Mouse (Mus musculus): Measurements from ENCODE around the gene A930033H14Rik. TPM values are rescaled to one million over a fixed set of nuclear protein-coding genes. Genes with fewer than 3 reads are reported as not detected.

Gene A930033H14Rik
- polyA plus RNA-seq, 1 experiment from 2014 or later: 1.4 TPM

GRCm38 (mm10) chr10:69223232-69223631 is 10.3 kb upstream of the A930033H14Rik start:
- ATAC-seq (ENCODE audit: low FRiP score, low read depth): no peak
- Histone ChIP-seq H3K4me3 (no peak overlapping the region), H3K27ac (no peak overlapping the region), H3K27me3 (replicated peaks) (no peaks in the 10 kb centered on the region), H3K36me3 (peaks cover 6% of the 10 kb centered on the region), H3K4me2 (replicated peaks) (no peak overlapping the region), H3K9ac (no peak overlapping the region), H3K4me1 (no peaks in the 10 kb centered on the region), H3K9me3 (no peaks in the 10 kb centered on the region)
- WGBS: 94% methylated on average over 4 of the region's 4 CpGs

- Histone ChIP-seq H3K4me1 (no peaks in the 10 kb centered on the region), H3K9me3 (no peaks in the 10 kb centered on the region), H3K27me3 (replicated peaks) (no peaks in the 10 kb centered on the region), H3K9ac (no peak overlapping the region), H3K36me3 (peaks cover 9% of the 10 kb centered on the region), H3K4me3 (no peak overlapping the region), H3K27ac (no peak overlapping the region), H3K4me2 (replicated peaks) (no peak overlapping the region)
- no peak for ATAC-seq (ENCODE audit: low FRiP score, low read depth)
- 90% methylated on average over 3 of the region's 3 CpGs for WGBS
Observed at GRCm38 (mm10) chr10:69221955-69222354, 9.1 kb upstream of the A930033H14Rik start.

GRCm38 (mm10) chr10:69221148-69221547 is 8.2 kb upstream of the A930033H14Rik start:
- H3K9me3 ChIP-seq: no peaks in the 10 kb centered on the region
- no peak for ATAC-seq (ENCODE audit: low FRiP score, low read depth)
- H3K9ac ChIP-seq: no peak overlapping the region
- H3K27me3 ChIP-seq (replicated peaks): no peaks in the 10 kb centered on the region
- 92% methylated on average over 9 of the region's 9 CpGs for WGBS
- H3K4me1 ChIP-seq: no peaks in the 10 kb centered on the region
- no peak overlapping the region for H3K4me2 ChIP-seq (replicated peaks)
- peaks cover 9% of the 10 kb centered on the region for H3K36me3 ChIP-seq
- H3K27ac ChIP-seq: no peak overlapping the region
- no peak overlapping the region for H3K4me3 ChIP-seq

- no peak overlapping the region for H3K4me3 ChIP-seq
- WGBS: 82% methylated on average over 6 of the region's 6 CpGs
- H3K9ac ChIP-seq: no peak overlapping the region
- H3K36me3 ChIP-seq: peaks cover 9% of the 10 kb centered on the region
- H3K27me3 ChIP-seq (replicated peaks): no peaks in the 10 kb centered on the region
- H3K9me3 ChIP-seq: no peaks in the 10 kb centered on the region
- no peak overlapping the region for H3K27ac ChIP-seq
- no peak overlapping the region for H3K4me2 ChIP-seq (replicated peaks)
- no peaks in the 10 kb centered on the region for H3K4me1 ChIP-seq
- no peak for ATAC-seq (ENCODE audit: low FRiP score, low read depth)
Observed at GRCm38 (mm10) chr10:69220296-69220695, 7.4 kb upstream of the A930033H14Rik start.

- no peak overlapping the region for H3K4me2 ChIP-seq (replicated peaks)
- H3K27ac ChIP-seq: no peak overlapping the region
- WGBS: 89% methylated on average over 2 of the region's 2 CpGs
- H3K9ac ChIP-seq: no peak overlapping the region
- peaks cover 9% of the 10 kb centered on the region for H3K36me3 ChIP-seq
- no peaks in the 10 kb centered on the region for H3K9me3 ChIP-seq
- ATAC-seq (ENCODE audit: low FRiP score, low read depth): no peak
- H3K4me1 ChIP-seq: no peaks in the 10 kb centered on the region
- no peaks in the 10 kb centered on the region for H3K27me3 ChIP-seq (replicated peaks)
- H3K4me3 ChIP-seq: no peak overlapping the region
Observed at GRCm38 (mm10) chr10:69219289-69219626, 6.4 kb upstream of the A930033H14Rik start.

- Histone ChIP-seq H3K4me2 (replicated peaks) (no peak overlapping the region), H3K36me3 (peaks cover 9% of the 10 kb centered on the region), H3K9me3 (no peaks in the 10 kb centered on the region), H3K27ac (no peak overlapping the region), H3K9ac (no peak overlapping the region), H3K4me3 (no peak overlapping the region), H3K4me1 (peaks cover 5% of the 10 kb centered on the region), H3K27me3 (replicated peaks) (no peaks in the 10 kb centered on the region)
- no peak for ATAC-seq (ENCODE audit: low FRiP score, low read depth)
- 93% methylated on average over 14 of the region's 14 CpGs for WGBS
Observed at GRCm38 (mm10) chr10:69218458-69219288, 5.8 kb upstream of the A930033H14Rik start.

GRCm38 (mm10) chr10:69217127-69217690 is 4.3 kb upstream of the A930033H14Rik start:
- no peak overlapping the region for H3K4me2 ChIP-seq (replicated peaks)
- WGBS: 94% methylated on average over 4 of the region's 4 CpGs
- peaks cover 9% of the 10 kb centered on the region for H3K36me3 ChIP-seq
- H3K27me3 ChIP-seq (replicated peaks): no peaks in the 10 kb centered on the region
- ATAC-seq (ENCODE audit: low FRiP score, low read depth): no peak
- no peaks in the 10 kb centered on the region for H3K9me3 ChIP-seq
- H3K4me3 ChIP-seq: no peak overlapping the region
- no peak overlapping the region for H3K9ac ChIP-seq
- peaks cover 7% of the 10 kb centered on the region for H3K4me1 ChIP-seq
- H3K27ac ChIP-seq: no peak overlapping the region

GRCm38 (mm10) chr10:69213986-69214385 is 1.1 kb upstream of the A930033H14Rik start:
- Histone ChIP-seq H3K4me3 (peak overlapping the region; percentile 74), H3K4me1 (peaks cover 12% of the 10 kb centered on the region), H3K9ac (peak overlapping the region; percentile 92), H3K4me2 (replicated peaks) (peak overlapping the region; percentile 90), H3K36me3 (peaks cover 7% of the 10 kb centered on the region), H3K27ac (peak overlapping the region; percentile 93; the same call in 1 of the 2 replicates), H3K9me3 (no peaks in the 10 kb centered on the region), H3K27me3 (replicated peaks) (no peaks in the 10 kb centered on the region)
- WGBS: 37% methylated on average over 5 of the region's 5 CpGs
- ATAC-seq (ENCODE audit: low FRiP score, low read depth): no peak

- H3K27ac ChIP-seq: peak overlapping the region; percentile 93
- peak; percentile 69 for ATAC-seq (ENCODE audit: low FRiP score, low read depth)
- peak overlapping the region; percentile 74 for H3K4me3 ChIP-seq
- H3K27me3 ChIP-seq (replicated peaks): no peaks in the 10 kb centered on the region
- H3K9me3 ChIP-seq: no peaks in the 10 kb centered on the region
- H3K4me2 ChIP-seq (replicated peaks): peak overlapping the region; percentile 90
- H3K4me1 ChIP-seq: peaks cover 12% of the 10 kb centered on the region
- H3K36me3 ChIP-seq: peaks cover 4% of the 10 kb centered on the region
- WGBS: under 1% methylated on average over 21 of the region's 21 CpGs
- peak overlapping the region; percentile 92 for H3K9ac ChIP-seq
Observed at GRCm38 (mm10) chr10:69213451-69213877, 566 bp upstream of the A930033H14Rik start.

GRCm38 (mm10) chr10:69211976-69212375 is 922 bp downstream of the A930033H14Rik start:
- peak; percentile 17; the same call in 1 of the 2 replicates for ATAC-seq (ENCODE audit: low FRiP score, low read depth)
- Histone ChIP-seq H3K36me3 (no peaks in the 10 kb centered on the region), H3K9me3 (no peaks in the 10 kb centered on the region), H3K27ac (peak overlapping the region; percentile 93; the same call in 1 of the 2 replicates), H3K4me3 (peak overlapping the region; percentile 74), H3K4me1 (peaks cover 12% of the 10 kb centered on the region), H3K9ac (peak overlapping the region; percentile 92), H3K27me3 (replicated peaks) (no peaks in the 10 kb centered on the region), H3K4me2 (replicated peaks) (peak overlapping the region; percentile 90)
- 6% methylated on average over 14 of the region's 14 CpGs for WGBS

GRCm38 (mm10) chr10:69211560-69211959 is 1.3 kb downstream of the A930033H14Rik start:
- H3K36me3 ChIP-seq: no peaks in the 10 kb centered on the region
- peak overlapping the region; percentile 74 for H3K4me3 ChIP-seq
- H3K27me3 ChIP-seq (replicated peaks): no peaks in the 10 kb centered on the region
- H3K9ac ChIP-seq: 0 out of 2 replicates have a peak overlapping the region, but pooled peaks have one; percentile 92
- H3K9me3 ChIP-seq: no peaks in the 10 kb centered on the region
- peak overlapping the region; percentile 90 for H3K4me2 ChIP-seq (replicated peaks)
- peaks cover 12% of the 10 kb centered on the region for H3K4me1 ChIP-seq
- 72% methylated on average over 8 of the region's 8 CpGs for WGBS
- ATAC-seq (ENCODE audit: low FRiP score, low read depth): no peak
- H3K27ac ChIP-seq: no peak overlapping the region

GRCm38 (mm10) chr10:69210659-69211058 is 2.2 kb downstream of the A930033H14Rik start:
- Histone ChIP-seq H3K36me3 (no peaks in the 10 kb centered on the region), H3K4me2 (replicated peaks) (no peak overlapping the region), H3K4me3 (no peak overlapping the region), H3K9me3 (no peaks in the 10 kb centered on the region), H3K27me3 (replicated peaks) (no peaks in the 10 kb centered on the region), H3K4me1 (peaks cover 12% of the 10 kb centered on the region), H3K27ac (no peak overlapping the region), H3K9ac (no peak overlapping the region)
- whole genome bisulfite sequencing: 80% methylated on average over 5 of the region's 5 CpGs
- ATAC-seq (ENCODE audit: low FRiP score, low read depth): no peak
